Mouse (Mus musculus): ENCODE measurements around the gene Tubb5.

Gene Tubb5

DNA sequence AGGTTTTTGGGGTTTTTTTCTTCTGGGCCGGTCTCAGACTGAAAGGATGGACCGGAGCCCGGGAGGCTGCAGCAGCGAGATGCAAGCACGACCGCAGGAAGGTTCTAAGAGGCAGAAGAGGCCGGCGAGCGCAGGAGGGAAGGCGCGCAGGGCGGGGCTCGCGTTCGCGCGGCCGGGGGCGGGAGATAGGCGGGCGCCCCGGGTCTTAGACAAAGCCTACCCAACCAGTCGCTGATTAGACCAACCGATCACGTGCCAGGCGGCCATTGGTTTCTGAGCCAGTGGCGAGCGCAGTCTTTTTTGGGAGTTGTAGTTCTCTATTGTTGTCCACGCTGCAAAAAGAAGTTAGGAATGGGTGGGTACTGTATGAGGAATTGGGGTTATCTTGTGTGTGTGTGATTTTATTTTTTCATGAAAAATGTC is at the start of gene Tubb5:
Tubb5 (minus strand) TSS at position 185 of the 423 bp plus-strand sequence.
- peak; percentile 97 for DNase-seq (ENCODE audit: low spot score in 2 of 2)

DNA sequence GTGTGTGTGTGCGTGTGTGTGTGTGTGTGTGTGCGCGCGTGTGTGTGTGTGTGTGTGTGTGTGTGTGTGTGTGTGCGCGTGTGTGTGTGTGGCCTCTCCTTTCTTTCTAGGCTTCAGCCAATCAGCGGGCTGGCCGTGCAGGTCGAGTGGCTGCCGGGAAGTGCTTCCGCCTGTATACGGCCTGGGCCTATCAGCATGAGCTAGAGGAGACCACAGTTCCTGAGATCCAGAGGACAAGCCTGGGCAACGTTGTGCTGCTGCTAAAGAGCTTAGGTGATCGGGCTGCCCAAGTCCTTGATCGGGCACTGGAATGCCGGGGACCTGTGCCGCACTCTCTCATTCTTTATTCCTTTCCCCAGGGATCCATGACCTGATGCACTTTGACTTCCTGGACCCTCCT is 49.6 kb upstream of the Tubb5 start:
- DNase-seq (ENCODE audit: low spot score in 2 of 2) = no peak

DNA sequence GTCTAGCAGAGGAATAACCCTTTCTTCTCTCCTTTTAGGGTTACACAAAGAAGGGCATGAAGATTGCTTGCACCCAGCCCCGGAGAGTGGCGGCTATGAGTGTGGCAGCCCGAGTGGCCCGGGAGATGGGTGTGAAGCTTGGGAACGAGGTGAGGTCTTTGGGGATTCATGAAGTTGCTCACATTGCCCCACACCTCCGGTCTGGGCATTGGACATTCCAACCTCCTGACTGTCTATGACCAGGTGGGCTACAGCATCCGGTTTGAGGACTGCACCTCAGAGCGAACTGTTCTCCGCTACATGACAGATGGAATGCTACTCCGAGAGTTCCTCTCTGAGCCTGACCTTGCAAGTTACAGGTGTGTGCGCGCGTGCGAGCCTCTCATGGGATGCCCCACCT is 45.7 kb upstream of the Tubb5 start:
- DNase-seq (ENCODE audit: low spot score in 2 of 2) = no peak

DNA sequence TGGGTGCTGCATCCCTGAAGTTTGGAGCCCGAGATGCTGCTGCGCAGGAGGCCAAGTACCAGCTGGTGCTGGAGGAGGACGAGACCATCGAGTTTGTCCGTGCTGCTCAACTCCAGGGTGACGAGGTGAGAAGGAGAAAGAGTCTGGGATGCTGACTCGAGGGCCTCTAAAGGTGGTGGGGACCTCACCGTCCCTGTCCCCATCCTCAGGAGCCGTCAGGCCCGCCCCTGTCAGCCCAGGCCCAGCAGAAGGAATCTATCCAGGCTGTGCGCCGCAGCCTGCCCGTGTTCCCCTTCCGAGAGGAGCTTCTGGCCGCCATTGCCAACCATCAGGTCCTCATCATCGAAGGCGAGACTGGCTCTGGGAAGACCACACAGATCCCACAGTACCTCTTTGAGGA is 44.8 kb upstream of the Tubb5 start:
- no peak for DNase-seq (ENCODE audit: low spot score in 2 of 2)

DNA sequence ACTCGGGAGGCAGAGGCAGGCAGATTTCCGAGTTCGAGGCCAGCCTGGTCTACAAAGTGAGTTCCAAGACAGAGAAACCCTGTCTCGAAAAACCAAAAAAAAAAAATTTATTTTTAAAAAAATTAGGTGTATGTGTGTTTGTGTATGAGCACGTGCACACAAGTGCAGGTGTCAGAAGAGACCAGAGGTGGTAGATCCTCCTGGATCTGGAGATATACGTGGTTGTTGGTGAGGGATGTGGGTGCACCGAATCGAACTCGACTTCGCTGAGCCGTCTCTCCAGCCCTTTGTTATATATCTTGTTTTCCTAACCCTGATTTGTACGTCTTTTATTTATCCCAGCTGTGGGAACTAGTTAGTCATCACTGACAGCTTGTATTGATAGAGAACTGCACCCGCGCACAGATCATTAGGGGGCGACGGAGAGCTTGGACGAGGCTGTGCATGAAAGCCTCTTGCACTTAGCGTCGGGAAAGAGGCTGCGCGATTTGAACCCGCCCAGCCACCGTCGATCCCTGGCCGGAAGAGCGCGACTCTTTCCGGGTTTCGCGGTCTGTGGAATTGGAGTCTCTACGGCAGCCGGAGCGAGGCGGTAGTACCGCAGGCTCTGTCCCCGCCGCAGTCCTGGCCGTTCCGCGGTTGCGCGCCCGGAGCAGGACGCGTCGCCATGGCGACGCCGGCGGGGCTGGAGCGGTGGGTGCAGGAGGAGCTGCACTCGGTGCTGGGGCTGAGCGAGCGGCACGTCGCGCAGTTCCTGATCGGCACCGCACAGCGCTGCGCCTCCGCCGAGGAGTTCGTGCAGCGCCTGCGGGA is 41.3 kb upstream of the Tubb5 start, which contains the start of gene Dhx16:
Dhx16 (plus strand) TSS at position 575 of the 813 bp plus-strand sequence.
- DNase-seq (ENCODE audit: low spot score in 2 of 2) = peak; percentile 94

DNA sequence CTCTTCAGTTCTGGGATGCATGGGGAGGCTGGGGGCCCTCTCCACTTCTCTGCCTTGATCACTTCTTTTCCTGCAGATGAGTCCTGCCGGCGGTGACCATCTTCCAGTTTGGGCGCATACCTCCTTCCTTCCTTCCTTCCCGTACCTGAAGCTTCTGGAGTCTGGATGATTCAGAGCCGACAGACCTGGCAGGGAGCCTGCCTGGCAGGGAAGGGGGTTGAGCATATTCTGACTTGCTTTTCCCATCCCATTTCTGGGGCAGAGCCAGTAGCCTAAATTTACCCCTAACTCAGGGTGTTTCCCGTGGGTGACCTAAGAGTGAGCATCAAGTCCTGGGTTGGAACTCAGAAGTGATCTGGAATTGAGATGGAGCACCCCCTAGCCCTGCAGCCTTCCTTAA is 36.6 kb upstream of the Tubb5 start:
- peak; percentile 55 to 62 for DNase-seq (ENCODE audit: low spot score in 2 of 2)

DNA sequence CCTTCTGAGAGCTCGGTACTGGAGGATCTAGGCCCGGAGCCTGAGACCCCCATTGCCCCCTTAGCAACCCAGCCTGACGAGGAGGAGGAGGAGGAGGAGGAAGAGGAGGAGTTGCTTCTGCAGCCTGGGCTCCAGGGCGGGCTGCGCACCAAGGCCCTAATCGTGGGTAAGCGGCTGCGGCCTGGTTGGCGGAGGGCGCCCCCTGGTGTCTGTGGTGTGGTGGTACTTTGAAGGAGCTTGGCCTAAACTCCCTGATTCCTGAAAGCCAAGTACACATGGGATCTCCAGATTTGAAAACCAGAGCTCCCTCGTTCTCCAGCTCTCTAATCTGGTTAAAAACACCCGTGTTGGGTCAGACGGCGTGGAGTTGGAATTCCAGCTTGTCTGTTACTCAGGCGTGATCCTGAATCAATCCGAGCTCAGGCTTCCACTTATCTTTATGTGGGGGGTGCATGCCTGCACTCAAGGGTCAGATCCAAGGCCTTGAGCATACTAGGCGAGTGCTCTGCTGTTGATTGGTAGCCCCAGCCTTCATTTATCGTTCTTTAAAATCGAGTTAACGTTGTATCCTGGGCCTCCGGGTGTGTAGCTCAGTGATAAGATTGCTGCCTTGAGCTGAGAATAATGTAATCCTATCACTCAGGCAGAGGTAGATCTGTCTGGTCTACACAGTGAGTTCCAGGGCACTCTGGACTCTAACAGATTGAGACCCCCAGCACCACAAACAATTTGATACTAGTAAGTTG is 35.8 kb upstream of the Tubb5 start:
- DNase-seq (ENCODE audit: low spot score in 2 of 2) = peak; percentile 68 to 72

DNA sequence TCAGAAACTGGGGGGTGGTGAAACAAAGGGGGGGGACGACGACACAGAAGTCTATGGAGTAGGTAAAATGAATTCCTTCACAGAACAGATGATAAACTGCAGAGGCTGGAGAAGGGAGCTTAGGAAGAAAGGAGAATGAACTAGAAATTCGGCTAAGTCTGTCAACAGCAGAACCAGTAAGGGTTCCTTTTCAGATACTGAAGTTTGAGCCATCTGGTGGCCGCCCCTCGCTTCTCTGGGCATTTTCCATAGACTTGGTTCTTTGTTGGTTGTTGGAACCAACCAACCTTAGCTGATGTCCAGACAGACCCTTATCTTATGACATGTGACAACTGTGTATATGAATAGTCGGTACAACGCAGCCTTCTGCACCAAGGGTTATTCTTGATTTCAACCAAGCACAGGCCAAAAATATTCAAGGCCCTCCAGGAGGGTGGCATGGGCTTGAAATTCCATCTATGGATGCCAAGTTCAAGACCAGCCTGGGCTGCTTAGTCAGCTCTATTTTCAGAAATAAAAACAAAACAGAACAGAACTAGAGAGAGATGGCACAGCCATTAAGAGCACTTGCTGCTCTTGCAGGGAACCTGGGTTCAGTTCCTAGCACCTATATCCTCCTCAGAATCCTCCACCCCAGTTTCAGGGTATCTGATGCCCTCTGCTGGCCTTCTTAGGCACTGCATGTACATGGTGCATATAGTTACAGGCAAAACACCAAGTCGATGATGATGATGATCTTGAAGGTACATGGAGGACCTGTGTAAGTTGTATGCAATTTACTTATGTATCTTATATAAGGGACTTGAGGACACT is 33.0 kb upstream of the Tubb5 start:
- no peak for DNase-seq (ENCODE audit: low spot score in 2 of 2)

DNA sequence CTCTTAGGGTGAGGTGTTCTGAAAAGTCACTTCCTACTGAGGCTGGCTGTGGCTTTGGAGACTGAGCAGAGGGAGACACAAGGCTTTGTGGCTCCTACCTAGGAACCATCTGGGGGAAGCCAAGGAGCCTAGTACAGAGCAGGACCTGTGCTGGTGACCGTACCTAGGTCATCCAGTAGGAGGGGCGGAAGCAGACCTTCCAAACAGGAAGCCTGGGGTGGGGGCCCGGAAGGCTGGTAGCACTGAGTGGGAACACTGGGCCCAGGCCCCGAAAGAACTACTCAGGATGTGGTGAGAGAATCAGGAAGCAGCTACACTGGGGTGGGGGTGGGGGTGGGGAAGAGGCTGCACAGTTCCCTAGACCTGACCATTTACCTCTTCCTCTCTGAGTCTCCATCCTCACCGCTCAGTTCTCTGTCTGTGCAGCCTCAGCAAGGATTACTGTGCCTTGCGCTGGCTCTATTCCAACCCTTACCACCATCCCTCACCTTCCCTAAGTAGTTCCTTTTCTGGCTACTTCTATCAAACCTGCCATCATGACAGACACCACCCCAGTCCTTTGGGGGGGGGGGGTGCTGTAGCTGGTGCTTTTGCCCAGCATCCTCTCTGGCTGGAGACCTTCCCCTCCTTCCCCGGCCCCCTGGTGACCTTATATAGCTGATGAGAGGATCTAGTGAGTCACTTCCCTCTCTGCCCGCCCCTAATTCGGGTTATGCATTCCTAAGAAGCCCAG is 32.2 kb upstream of the Tubb5 start:
- DNase-seq (ENCODE audit: low spot score in 2 of 2) = no peak

DNA sequence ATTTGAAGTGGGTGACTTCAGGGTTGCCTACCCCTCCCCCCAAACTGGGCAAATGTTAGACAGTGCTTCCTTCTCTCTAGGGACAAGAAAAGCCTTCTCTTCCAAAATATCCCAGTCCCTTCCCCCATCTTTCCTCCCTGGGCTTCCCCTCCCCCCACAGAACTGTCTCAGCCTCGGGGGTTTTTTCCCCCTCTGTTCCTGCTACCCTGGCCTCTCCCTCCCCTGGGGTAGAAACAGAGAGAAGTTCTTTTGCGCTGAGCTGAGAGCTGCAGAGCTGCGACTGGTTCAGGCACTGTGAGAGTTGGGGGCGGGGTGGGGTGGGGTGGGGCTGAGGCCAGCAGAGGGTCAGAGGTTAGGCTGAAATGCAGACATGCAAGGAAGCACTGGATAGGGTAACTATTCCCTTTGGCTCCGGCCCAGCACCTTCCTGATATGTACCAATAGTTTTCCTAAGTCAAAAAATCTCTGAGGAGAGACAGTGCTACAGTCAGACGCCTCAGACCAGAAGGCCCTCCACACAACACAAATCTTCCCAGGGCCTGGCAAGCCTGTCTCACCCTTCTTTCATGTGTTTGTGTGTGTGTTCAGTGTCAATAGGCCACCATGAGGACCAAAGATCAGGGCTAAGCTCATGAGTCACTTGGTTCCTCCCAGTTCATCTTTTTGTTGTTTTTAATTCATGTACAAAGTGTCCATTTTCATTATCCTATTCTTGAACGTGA is 31.4 kb upstream of the Tubb5 start:
- no peak for DNase-seq (ENCODE audit: low spot score in 2 of 2)

DNA sequence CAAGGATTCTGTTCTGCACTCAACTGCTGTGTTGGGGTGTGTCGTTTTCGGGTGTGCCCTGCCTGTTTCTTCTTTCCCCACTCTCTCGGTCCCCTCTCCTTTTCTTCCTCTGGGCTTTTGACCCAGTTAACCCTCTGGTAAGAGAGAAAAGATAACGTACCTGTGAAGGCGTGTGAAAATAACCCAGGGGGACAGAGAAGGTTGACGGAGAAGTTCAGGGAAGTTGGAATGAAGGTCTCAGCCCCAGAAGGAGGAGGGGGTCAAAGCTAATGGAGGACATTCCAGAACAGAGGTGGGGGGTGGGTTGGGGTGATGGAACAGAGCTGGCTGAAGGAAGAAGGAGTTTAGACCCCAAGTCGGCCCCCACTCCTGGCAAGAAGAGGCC is 30.8 kb upstream of the Tubb5 start:
- DNase-seq (ENCODE audit: low spot score in 2 of 2) = no peak

DNA sequence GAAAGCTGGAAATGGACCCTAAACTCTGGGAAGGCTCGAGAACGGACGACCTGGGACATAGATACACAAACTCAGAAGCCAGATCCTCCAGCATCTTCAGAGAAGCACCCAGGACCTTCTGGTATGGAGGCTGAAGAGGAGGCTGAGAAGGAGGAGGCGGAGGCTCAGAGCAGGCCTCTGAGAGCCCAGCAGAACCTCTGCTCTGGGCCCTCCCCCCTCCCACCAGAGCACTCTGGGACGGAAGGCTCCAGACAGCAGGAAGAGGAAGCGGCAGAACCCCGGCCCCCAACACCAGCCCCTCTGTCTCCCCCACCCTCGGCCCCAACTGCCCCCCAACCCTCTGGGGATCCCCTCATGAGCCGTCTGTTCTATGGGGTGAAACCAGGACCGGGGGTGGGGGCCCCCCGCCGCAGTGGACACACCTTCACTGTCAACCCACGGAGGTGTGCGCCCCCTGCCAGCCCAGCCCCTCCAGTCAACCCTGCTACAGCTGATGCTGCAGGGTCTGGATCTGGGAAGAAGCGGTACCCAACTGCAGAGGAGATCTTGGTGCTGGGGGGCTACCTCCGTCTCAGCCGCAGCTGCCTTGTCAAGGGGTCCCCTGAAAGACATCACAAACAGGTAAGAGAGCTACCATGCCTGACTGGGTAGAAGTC is 30.2 kb upstream of the Tubb5 start:
- DNase-seq (ENCODE audit: low spot score in 2 of 2) = no peak

DNA sequence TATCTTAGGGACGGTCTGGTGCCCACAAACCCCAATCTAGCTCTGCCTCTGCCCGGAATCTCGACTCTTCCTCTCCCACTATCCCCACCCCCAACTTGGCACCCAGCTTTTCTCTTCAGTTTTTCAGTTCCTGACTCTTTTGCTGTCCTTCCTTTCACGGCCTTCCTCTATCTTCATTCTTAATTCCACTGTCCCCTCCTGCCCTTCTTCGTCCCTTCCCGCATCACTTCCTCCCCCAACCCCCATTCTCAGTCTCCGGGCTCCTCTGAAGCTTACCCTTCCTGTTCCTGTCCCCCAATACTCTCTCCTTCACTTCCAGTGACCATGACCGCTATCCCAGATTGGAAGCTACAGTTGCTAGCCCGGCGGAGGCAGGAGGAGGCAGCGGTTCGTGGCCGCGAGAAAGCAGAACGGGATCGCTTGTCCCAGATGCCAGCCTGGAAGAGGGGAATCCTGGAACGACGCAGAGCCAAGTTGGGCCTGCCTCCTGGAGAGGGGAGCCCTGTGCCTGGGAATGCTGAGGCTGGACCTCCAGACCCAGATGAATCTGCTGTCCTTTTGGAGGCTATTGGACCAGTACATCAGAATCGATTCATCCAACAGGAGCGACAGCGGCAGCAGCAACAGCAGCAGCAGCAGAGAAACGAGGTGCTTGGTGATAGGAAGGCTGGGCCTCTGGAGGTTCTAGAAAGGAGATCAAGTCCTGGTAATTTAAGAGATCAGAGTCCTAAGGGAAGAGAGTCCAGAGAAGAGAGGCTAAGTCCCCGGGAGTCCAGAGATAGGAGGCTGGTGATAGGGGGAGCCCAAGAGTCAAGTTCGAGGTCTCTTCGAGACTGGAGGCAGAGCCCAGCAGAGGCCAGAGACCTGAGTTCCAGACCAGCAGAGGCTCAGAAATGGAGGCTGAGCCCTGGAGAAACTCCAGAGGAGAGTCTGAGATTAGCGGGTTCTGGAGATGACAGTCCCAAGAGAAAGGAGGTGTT is 29.1 kb upstream of the Tubb5 start:
- DNase-seq (ENCODE audit: low spot score in 2 of 2) = no peak

DNA sequence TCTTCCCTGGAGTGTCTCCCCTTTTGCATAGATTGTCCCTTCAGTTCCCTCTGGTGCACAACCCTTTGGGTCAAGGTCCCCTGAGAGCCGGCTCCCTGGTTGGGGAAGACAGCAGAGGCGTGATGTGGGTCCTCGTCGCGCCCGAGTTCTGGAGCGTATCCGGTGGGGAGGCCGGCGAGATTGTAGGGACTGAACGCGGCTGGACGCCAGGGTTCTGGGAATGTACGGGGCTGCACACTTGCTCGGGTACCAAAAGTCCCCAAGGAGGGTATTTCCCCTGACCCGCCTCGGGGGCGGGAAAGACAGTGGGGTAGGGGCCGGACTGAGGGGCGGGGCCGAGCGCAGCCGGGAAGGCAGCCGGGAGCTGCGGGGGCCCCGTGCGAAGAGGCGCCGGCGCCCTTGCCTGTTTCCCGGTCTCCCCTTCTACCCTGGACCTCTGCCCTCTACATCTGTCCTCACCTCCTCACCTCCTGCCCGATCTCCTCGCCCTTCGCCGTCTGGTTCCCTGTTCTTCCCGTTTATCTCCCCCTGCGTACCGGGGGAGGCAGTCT is 28.2 kb upstream of the Tubb5 start:
- no peak for DNase-seq (ENCODE audit: low spot score in 2 of 2)

DNA sequence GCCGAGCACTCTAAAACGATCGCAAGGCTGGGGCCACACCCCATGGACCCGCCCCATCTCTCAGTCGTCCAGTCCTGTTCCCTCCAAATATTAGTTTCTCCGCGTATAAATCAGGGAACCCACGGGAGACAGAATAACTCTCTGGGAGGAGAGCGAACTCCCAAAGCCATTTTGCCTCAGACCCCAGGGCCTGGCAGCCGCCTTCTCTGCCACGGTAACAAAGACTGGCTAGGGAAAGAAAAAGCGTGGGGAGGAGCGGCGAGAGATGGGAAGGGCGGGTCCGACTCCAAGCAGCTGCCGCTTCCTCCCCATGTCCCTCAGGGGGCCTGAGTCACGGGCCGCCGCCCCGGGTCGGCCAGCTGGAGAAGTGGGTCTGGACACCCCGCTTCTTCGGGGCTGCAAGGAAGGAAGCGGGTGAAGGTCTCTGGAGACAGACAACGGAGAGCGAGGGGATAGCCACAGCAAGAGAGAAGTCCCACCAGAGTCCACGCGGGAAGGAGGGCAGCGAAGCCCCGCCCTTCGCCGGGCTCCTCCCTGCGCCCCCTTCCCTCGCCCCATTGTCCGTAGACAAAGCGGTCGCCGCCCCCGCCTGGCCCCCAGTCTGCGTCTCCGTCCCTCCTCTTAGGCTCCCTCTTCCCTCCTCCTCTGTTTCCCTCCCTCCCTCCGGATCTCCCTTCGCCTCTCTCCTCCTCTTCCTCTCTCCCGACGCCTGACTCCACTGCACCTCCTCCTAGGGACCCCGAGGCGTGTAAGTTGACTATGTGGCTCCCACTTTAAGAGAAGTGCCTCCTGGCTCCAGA is 27.6 kb upstream of the Tubb5 start, which contains the start of gene Ppp1r18:
Ppp1r18 (plus strand) TSS at position 113 of the 800 bp plus-strand sequence.
- DNase-seq (ENCODE audit: low spot score in 2 of 2) = no peak

DNA sequence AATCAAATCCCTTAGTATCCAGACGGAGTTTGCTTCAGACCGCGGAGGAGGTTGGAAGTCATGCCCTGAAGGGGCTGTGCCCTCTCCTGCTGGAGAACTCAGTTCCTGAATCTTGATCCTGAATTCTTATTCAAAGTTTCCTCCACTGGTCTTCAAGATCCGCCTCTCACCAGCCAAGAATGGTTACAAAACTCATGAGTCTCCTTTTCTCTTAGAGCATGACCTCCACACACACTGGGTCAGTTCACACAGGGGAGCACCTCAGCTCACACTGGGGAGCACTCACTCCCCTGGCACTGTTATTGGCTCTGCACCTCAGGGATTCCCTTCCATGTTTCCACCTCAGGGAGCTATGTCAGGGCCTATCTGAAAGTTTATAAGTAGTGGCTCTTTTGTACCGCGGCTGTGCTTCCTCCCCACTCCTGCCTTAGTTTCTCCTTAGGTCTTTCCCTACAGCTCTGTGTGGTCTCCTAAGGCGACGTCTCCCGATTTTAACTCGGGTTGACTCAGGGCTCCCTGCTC is 26.8 kb upstream of the Tubb5 start:
- no peak for DNase-seq (ENCODE audit: low spot score in 2 of 2)

DNA sequence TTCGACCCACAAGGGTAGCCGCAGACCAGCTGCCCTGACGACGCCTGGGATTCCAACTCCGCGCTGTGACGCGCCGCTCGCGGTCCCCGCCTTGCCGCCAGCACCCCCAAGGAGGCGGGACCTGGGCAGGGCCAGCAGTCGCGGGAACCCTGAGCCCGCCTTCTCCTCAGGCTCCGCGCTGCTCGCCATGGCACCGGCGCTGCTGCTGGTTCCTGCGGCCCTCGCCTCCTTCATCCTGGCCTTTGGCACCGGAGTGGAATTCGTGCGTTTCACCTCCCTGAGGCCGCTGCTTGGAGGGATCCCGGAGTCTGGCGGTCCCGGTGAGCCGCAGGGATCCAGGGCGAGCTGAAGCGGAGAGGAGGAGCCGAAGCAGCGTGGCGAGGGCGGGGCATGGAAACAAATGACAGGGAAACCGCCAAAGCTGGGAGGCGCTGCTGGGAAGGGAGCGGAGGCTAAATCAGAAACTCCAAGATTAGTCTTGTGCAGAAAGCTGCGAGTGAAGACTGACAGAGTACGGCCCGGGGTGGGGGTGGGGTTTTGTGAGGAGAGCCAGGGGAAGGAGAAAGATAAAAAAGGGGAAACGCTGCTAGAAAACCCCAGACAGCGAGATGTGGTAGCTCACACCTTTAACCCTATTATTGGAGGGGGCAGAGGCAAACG is 23.2 kb upstream of the Tubb5 start, which contains the start of gene Nrm:
Nrm (plus strand) TSS at position 121 of the 660 bp plus-strand sequence.
- peak; percentile 85 to 86 for DNase-seq (ENCODE audit: low spot score in 2 of 2)
